Mouse (Mus musculus) ZHBTc4 (cell line): Measurements from ENCODE around the gene Foxl1.

Experiments
- DNase-seq: peaks from one replicate; pipeline ENCODE4 v3.0.0-alpha.2; 2011; ENCODE audit warnings: low read depth, low spot score

Gene Foxl1

GRCm38 (mm10) chr8:121093496-121093895 lies 34.2 kb upstream of the Foxl1 start:
- DNase-seq: no peak

GRCm38 (mm10) chr8:121104049-121104818 lies 23.5 kb upstream of the Foxl1 start:
- peak; percentile 86 for DNase-seq

DNA sequence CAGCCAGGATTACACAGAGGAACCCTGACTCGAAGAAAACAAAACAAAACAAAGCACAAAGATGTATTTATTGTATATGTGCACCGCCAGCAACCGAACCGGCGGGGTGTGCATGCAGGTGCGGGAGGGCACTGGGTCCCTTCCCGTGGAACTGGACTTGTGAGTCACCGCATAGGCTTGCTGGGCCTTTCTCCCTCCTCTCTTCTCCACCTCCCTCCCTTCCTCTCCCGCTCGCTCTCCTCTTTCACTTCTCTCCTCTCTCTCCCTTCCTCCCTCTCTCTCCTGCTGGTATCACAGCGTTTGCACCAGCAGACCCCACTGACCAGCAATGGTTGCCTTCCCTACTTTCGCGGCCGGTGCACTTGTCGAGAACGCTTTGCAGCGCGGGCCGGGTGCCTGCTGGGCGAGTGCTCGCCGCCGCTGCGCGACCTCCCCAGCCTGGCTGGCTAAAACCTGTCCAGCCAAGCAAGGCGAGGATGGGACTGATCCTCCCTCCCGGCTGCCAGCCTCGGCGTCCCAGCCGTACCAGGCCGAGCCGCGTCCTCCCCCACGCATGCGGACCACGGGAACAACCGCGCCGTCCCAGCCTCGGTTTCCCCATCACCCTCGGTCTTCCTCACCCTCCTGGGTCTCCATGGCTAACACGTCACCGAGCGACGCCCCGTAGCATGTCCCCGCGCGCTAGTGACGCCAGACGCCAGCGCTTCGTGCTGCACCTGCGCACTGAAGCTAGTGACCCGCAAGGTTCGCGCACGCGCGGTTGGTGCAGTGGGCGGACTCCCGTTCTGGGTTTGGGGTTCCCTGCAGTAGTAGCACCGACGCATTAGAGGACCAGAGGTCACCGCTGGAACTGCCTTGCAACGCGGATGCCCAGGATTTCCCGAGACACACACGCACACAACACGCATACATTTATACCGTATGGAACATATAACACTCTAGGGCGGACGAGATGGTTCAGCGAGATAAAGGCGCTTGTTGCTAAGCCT lies 19.8 kb upstream of the Foxl1 start, which contains the start of gene Mthfsd:
Mthfsd (minus strand) TSS at position 725 of the 989 bp plus-strand sequence.
- DNase-seq: peak; percentile 97

DNA sequence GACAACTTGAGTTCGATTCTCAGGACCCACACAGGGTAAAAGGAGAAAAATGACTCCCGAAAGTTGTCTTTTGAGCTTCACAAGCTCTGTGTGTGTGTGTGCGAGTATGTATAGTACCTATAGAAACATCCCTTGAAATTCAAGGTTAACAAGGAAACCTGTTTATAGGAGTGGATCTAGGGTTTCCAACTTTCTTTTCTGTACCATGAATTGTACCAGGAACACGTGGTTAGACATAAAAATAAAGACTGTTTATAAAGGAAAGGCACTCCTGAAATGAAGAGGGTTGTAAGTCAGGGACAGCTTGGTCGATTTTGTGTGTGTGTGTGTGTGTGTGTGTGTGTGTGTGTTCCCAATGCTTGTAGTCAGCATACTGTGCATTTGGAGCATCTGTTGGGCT lies 19.1 kb upstream of the Foxl1 start:
- DNase-seq: no peak

GRCm38 (mm10) chr8:121111145-121111907 lies 16.4 kb upstream of the Foxl1 start:
- no peak for DNase-seq

DNA sequence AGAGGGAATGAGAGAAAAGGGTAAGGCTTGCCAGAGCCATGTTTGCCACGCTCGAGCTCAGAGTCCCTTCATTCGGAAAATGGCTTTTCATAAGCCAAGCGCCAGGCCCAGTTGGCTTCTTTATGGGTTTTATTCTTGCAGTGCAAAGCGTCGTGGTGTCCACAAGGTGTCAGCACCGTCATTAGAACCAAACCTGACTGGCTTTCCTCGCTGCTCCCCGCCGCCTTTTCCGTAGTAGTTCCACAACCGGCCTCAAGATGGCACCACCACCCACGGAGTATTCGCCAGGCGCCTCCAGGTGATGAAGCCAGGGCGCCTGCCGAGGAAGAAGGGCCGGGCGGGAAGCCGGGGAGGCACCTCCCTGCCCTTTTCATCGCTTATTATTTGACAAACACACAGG lies 14.5 kb upstream of the Foxl1 start:
- DNase-seq: peak; percentile 95

GRCm38 (mm10) chr8:121115136-121115535 lies 12.6 kb upstream of the Foxl1 start:
- DNase-seq: no peak

GRCm38 (mm10) chr8:121115948-121116347 lies 11.8 kb upstream of the Foxl1 start, which contains the start of gene Foxc2:
Gene Foxc2 (plus strand): TSS chr8:121116171.
- peak; percentile 95 for DNase-seq

DNA sequence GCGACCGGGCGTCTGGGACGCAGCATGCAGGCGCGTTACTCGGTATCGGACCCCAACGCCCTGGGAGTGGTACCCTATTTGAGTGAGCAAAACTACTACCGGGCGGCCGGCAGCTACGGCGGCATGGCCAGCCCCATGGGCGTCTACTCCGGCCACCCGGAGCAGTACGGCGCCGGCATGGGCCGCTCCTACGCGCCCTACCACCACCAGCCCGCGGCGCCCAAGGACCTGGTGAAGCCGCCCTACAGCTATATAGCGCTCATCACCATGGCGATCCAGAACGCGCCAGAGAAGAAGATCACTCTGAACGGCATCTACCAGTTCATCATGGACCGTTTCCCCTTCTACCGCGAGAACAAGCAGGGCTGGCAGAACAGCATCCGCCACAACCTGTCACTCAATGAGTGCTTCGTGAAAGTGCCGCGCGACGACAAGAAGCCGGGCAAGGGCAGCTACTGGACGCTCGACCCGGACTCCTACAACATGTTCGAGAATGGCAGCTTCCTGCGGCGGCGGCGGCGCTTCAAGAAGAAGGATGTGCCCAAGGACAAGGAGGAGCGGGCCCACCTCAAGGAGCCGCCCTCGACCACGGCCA lies 11.1 kb upstream of the Foxl1 start:
- peak; percentile 77 for DNase-seq

GRCm38 (mm10) chr8:121117186-121117651 lies 10.5 kb upstream of the Foxl1 start:
- peak; percentile 63 for DNase-seq

- peak; percentile 44 for DNase-seq
Observed at GRCm38 (mm10) chr8:121117906-121118305, 9.8 kb upstream of the Foxl1 start.

GRCm38 (mm10) chr8:121118634-121119420 lies 8.9 kb upstream of the Foxl1 start:
- no peak for DNase-seq

DNA sequence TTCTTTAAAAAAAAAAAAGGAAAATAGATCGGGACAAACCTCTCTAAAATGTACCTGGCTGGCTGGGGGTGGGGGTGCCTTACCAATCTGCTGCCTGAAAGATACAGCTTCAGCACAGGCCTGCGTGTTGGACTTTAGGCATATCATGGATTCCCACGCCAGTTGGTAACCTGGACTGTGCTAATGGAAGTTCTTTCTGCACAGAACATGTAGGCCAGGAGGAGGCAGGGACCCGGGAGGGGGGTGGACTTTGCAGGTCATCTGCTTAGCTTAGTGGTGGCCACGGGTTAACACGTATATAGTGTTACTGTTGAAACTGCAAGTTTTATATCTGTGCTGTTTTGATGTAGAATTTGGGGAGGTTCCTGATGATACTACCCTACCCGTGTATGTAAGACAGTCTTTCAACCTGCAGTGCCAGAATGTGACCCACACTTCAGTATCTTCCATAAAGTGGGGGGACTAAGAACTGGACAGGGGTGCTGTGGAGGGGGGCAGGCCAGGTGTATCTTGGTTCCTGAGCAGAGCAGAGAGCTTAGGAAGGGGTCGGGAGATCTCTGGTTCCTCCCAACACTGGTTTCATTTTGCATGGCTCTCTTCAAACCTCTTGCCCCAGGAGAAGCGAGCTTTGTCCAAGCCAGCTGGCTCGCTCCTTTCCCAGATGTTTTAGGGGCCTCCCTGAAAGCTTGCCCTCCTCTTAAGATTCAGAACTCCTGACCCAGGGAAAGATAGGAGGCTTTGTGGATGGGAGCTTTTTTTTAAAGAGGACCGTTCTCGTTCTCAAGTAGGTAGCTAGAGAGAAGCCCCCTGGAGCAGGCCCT lies 7.9 kb upstream of the Foxl1 start:
- DNase-seq: no peak

DNA sequence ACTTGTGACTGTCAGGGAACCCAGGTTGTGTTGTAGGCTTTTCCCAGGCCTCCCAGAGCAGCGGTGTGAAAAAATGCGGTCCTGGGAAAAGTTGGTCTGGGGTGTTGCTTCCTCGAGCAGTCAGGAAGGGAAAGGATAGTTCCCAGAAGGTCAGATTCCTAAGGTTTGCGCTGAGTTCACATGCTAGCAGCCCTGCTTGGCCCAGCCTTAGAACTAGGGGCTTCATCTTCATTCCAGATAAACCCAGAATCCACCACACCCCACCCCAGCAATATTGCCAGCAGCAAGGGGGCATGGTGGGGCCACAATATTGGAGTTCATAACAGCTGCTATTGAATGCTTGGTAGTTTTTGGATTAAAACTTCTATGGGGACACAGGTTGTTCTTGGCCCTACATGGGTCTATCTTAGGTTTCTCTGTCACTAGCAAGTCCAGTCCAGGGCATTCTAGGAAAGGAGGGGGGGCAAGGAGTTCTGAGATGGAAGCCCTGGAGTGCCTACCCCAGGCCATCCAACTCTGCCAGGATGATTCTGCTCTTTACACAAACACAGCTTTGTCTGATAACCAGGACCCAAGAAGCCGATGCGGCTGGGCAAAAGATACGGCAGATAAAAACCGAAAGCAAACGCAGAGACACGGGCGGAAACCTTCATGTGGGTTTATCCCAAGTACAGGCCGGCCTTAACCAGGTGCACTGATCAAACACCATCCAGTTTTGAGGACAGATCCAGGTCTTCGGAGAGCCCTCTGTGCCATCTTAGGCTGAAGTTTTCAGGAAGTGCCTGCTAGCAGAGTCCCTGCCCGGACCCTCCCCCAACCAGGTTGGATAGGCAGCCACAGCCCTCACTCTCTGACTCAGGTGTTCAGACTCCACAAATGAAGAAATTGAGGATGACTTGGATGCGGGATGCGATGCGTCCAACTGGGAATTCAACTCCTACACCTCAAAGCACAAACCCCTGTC lies 7.0 kb upstream of the Foxl1 start:
- no peak for DNase-seq

DNA sequence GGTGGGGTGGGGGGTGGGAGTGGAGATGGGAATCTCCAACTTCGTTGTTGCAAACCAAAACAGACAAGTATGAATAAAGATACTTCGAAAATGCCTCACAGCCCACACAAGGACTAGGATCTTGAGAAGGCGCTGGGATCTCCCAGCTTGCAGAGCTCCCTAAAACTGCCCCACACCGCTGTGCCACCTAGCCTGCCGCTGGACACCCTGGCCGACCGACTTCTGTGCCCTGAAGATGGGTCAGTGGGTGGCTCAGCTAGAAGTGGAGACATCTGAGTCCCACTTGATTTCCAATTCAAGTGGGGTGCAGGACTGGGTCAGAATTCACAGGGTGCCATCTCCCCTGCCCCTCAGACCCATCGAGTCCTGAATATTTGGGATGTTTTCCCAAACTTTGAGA lies 6.0 kb upstream of the Foxl1 start:
- no peak for DNase-seq

DNA sequence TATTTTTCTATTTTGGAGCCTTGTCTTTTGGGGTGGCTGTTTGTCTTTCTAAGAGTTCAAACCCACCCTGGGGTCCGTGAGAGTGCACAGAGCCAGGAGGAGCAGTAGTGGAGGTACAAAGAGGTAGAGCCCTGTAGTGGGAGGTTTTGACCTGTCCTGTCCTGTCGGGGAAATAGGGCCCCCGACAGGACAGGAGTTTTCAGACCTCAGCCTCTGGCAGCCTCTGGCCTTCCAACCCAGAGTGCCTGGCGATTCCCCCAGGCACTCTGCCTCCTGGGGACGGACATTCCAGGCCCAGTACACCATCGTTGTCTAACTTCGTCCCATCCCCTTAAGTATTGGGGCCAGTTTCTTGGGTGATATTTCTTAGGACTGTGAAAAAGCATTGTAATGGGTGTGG lies 5.4 kb upstream of the Foxl1 start:
- DNase-seq: no peak

DNA sequence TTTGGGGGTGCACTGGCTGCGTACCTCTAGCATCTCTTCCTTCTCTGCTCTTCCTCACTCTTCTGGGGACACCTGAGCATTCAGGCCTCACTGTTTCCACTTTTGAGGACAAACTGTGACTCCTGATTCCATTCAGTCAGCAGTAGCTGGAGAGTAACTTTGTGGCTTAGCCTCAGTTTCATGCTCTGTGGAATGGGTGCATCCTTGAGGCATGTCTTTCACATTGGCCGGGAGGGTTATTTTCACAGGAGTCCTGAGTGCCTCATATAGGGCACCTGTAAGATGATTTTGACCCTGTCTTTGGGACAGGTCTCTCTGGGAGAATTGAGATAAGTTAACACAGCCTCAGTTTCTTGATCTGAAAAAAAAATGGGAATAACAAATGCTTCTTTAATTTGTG lies 4.6 kb upstream of the Foxl1 start:
- DNase-seq: no peak

- DNase-seq: peak; percentile 72
Observed at GRCm38 (mm10) chr8:121124547-121125239, 3.0 kb upstream of the Foxl1 start.
